Mouse (Mus musculus) CH12F3 (cell line): ENCODE measurements at regions not wholly inside any gene's neighbourhood (a gene's known extent, or its start where the extent isn't known, plus 50 kb on each side); places are given as distances from the start of the nearest gene placed in this dataset.

Source experiments
- in situ Hi-C: fragments of 300-500 bp; cut with MboI; formaldehyde crosslinking; loops from 2 replicates; pipeline ENCODE4 v1.14.3; 2020; ENCODE audit warnings: low sequenced_read_pairs

- in situ Hi-C loops = no loop called here
Observed at GRCm38 (mm10) chr15:10767535-10767934, 53.1 kb upstream of the Rai14 start.

DNA sequence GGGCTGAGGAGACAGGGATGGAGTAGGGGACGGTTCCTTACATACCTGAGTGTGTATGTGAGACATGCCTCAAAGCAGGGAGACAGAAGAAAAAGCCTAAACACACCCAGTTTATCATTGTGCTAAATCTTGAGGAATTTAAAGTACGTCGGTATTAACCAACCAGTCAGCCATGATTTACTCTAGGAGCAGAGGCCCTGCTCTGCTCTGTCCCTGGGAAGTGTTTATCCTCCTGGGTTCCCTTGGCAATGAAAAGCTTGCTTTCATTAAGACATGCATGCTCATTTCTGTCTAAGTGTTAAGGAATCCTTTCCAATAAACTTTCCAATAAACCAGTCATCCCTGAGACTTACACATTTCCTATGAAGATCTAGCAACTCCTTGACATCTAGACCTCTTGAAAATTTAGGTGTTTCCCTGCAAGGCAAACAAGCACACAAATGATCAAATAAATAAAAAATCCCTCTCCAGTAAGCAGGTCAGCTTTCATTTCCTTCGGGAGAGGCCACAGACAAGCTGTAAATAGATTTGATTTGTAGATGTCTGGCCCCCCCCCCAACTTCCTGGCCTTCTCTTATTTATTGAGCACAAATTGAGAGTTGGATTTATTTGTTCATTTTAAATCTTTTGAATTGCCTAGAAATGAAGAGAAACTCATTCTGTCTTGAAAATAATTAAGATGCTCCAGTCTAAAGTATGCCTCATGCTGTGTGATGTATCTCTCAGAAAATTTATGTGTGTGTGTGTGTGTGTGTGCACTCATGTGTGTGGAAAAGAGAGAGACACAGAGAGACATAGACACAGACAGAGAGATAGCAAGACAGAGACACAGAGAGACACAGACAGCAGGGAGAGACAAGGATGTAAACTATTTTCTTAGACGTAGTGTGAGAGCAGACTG, 56.2 kb upstream of the Rai14 start:
- in situ Hi-C loops = no loop called here

DNA sequence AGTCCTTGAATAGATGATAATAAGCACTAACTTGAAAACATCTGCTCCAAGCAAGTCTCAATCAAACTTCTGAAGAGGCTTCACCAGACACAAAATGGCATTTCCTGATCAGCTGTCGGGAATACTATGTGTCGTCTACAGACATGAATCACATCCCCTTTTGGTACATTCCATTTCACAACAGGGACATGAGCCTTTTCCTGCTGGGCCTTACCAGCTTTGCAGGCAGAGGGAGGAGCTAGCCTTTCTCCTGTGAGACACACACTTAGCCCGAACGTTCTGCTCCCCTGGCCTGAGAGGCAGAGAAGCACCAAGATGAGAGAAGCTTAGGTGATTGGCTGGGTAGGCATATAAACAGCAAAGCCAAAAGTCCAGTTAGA, 56.9 kb upstream of the Rai14 start:
- in situ Hi-C loops = no loop called here

- in situ Hi-C loops = no loop called here
Observed at GRCm38 (mm10) chr15:10779941-10780620, 65.7 kb upstream of the Rai14 start.

DNA sequence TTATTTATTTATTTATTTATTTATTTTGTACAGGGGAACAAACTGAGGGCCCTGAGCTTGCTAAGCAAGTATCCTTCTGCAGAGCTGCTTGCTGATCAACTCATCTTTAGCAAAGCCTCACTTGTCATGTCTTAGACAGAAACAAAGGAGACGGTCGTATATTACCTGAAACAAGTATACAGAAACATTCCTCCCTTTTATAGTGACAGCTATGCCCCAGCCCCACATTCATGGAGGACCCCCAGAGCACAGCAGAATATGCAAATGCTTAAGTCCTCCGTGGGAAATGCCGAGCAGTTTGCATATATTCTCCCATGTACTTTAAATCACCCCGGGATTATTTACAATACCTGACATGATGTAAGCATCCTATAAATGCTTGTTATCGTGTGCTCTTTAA, 74.9 kb upstream of the Rai14 start:
- in situ Hi-C loops = no loop called here

- in situ Hi-C loops = no loop called here
Observed at GRCm38 (mm10) chr15:10790862-10791497, 76.6 kb upstream of the Rai14 start.

DNA sequence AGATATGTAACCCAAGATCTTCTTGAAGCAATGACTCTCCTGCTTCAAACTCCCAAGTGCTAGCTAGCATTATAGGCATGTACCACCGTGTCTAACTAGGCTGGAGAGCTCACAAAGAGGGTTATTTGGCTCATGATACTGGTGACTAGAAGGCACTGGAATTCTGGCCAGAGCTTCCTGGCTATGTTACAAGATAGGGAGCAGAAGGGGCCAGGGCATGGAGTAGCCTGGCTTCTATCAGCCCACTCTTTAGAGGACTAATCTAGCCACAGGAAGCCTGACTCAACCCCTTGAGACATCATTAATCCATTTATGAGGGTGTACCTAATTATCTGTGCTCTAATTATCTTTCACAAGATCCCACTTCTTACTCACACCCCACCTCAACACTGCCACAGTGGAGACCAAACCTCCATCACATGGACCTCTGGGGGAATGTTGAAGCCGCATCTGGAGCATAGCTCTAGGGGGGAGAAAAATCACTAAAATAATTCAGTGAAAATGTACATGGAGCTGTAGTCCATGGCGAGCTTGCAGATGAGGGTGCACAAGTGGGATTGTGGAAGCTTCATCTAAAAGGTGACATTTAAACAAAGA, 77.2 kb upstream of the Rai14 start:
- in situ Hi-C loops = no loop called here

- in situ Hi-C loops = no loop called here
Observed at GRCm38 (mm10) chr15:10792156-10792555, 77.7 kb upstream of the Rai14 start.

GRCm38 (mm10) chr15:10795126-10795792, 80.8 kb upstream of the Rai14 start:
- in situ Hi-C loops = no loop called here

- in situ Hi-C loops = no loop called here
Observed at GRCm38 (mm10) chr15:10799656-10800055, 85.2 kb upstream of the Rai14 start.

GRCm38 (mm10) chr15:10814195-10814594, 99.8 kb upstream of the Rai14 start:
- in situ Hi-C loops = no loop called here

GRCm38 (mm10) chr15:10814709-10815108, 100.3 kb upstream of the Rai14 start:
- in situ Hi-C loops = no loop called here

DNA sequence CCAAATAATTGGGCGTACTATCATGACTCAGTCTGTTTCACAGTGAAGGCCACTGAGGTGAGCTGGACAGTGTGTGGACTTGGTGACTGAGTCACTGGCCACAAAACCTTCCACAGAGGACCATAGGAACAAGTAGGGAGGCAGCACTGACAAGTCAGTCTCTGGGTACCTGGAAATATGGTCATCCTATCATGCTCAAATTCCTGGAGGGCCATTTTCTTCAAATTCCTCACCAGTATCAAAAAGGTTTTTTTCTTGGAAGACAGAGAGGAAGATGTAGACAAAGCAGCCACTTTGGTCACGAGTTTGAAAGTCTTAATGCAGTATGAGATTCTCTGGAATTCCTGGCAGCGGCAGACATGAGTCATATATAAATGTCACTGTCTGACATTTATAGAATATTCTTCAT, 101.8 kb upstream of the Rai14 start:
- in situ Hi-C loops = no loop called here

DNA sequence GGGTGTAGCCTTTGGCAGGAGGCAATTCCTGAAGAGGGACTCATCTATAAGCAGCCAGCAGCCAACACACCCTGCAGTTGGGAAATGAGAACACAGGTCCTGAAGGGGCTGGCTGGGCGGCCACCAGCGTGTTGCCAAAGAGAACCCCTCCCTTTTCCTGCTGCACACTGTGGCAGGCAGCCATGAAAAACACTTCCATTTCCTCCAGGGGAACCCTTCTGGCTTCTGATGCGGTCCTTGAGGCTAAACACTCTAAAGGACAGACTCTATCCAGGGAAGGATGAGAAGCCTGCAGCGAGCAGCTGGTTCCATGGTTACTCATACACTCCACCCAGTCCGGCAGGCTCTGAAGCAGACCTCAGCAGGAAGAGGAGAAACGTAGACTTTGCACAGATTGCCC, 103.8 kb upstream of the Rai14 start:
- in situ Hi-C loops = no loop called here

DNA sequence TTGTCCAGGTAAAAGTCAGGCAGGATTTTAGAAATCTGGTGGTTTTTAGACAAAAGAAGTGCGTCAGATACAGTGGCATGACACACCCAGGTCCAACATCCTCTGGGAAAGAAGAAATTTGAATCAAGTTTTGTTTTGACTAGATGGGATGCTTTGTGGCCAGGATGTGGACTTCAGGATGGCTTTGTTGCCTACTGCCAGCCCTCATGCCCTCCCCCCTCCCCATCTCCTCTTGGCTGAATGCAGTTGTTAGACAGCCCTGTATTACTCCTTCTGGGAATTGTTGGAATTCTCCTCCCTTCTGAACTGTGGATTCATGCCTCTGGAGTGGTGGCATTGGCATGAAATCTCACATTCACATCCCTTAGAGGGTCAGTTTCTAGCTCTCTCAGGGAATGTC, 104.3 kb upstream of the Rai14 start:
- in situ Hi-C loops = no loop called here

DNA sequence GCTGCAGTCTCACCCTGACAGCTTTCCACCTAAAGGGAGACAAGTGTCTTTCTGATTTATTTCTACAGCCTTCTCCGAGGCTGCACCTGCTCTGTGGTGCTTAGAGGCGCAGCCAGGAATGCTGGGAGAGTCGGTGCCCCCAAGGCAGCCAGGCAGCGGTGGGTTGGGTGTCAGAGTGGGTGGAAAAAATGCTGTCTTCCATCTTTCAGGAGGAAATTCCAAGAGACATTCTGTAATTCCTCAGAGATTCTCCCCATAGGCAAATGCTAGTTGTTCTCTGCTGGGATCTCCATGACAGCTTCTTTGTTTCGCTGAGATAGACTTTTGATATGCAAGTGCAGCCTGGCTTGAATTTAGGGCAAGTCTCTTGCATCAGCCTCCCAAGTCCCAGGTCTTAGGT, 109.5 kb upstream of the Rai14 start:
- in situ Hi-C loops = no loop called here

DNA sequence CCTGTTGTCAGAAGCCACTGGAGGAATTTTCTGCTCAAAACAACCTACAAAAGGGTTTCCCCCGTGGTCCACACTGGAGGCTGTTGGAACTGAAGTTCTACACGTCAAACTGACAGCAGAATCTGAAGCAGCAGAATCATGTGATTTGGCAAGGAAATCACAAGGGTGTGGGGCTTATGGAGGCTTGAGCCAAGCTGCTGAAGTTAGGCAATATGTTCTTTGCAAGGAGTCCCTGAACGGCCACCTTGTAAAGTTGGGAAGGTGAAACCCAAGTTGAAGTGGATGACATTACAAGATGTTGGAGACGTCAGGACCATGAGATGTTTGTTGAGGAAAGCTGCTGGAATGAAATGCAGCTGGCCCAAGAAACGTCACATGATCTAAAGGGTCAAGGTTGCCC, 115.2 kb upstream of the Rai14 start:
- in situ Hi-C loops = no loop called here

DNA sequence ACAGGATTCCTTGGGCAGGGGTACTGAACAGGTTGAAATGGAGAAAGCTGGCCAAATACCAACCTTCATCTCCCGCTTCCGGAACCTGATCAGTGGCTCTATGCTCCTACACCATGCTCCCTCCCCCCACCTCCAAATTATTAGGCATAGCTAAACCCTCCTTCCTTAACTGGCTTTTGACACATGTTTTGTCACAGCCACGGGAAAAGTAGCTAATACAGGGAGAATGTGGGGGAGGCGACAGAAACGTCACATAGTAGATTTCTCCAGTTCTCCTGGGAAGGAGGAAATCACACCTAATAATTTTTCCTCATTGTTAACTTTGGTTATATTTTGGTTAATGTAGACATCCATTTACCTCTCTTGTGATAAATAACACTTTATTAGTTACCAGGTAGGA, 116.1 kb upstream of the Rai14 start:
- in situ Hi-C loops = no loop called here

- in situ Hi-C loops = no loop called here
Observed at GRCm38 (mm10) chr15:10831106-10831505, 116.7 kb upstream of the Rai14 start.

GRCm38 (mm10) chr15:10832331-10832730, 117.9 kb upstream of the Rai14 start:
- in situ Hi-C loops = no loop called here
